Mouse (Mus musculus) heart, postnatal 0 days (tissue): ENCODE results near the gene Rcan1.

Experiments used
- CTCF ChIP-seq: IDR thresholded peaks from 2 replicates; pipeline ENCODE4 v1.5.1; 2016; ENCODE audit warnings: antibody characterized with exemption, control low read depth, low read depth
- EP300 ChIP-seq: IDR thresholded peaks from 2 replicates; pipeline ENCODE4 v1.6.1; 2016; ENCODE audit warnings: antibody characterized with exemption, low read depth

GRCm38 (mm10) chr16:92465642-92466526, 4.8 kb downstream of the Rcan1 start:
- TF ChIP-seq CTCF (no peak), EP300 (peak; percentile 16; the same call in 1 of the 2 replicates)
